Mouse (Mus musculus) CH12.LX (cell line): ENCODE results near the gene Agtr1a. TPM values are rescaled to one million over a fixed set of nuclear protein-coding genes. Genes with fewer than 3 reads are reported as not detected.

Source experiments
- DNase-seq: peaks from one replicate; pipeline ENCODE4 v3.0.0-alpha.2; 2013; ENCODE audit errors: extremely low read depth
- H3K27ac ChIP-seq: 2 replicates; pipeline ENCODE4 v1.5.1; 2012; ENCODE audit warnings: low read depth, mild to moderate bottlenecking, control low read depth, moderate library complexity; ENCODE audit not compliant: insufficient read depth
- H3K27me3 ChIP-seq: replicated peaks from 2 replicates; pipeline ENCODE3; 2012; ENCODE audit warnings: inconsistent platforms
- H3K36me3 ChIP-seq, 2 experiments: replicated peaks in 1 of 2; 2 replicates each; pipeline versions ENCODE3 to v1.6.1; 2012; ENCODE audit warnings: inconsistent platforms in 1 of 2, low read length in 1 of 2, mild to moderate bottlenecking in 1 of 2, mixed read lengths in 1 of 2, moderate library complexity in 1 of 2; ENCODE audit not compliant: control insufficient read depth in 1 of 2, insufficient read depth in 1 of 2
- H3K4me1 ChIP-seq, 2 experiments: 2 replicates each; pipeline ENCODE4 v1.6.1; 2012; ENCODE audit warnings: inconsistent platforms in 1 of 2, moderate library complexity in 1 of 2; ENCODE audit not compliant: insufficient read depth in 2 of 2, control insufficient read depth in 1 of 2
- H3K4me2 ChIP-seq: 2 replicates; pipeline ENCODE4 v1.6.1; 2012; ENCODE audit warnings: low read depth, mild to moderate bottlenecking, control low read depth; ENCODE audit not compliant: poor library complexity, insufficient read depth, severe bottlenecking
- H3K4me3 ChIP-seq, 3 experiments: fragments of 150-350 bp in 1 of 3; sonication (generic) in 1 of 3; replicated peaks in 1 of 3; 2 replicates each; pipeline versions ENCODE3 to v1.5.1; 2011 to 2012; ENCODE audit warnings: low read depth in 2 of 3, low read length in 2 of 3, mild to moderate bottlenecking in 2 of 3, moderate library complexity in 2 of 3, control low read depth in 1 of 3, improper control_type of control experiment in 1 of 3, inconsistent platforms in 1 of 3, mixed read lengths in 1 of 3; ENCODE audit not compliant: poor library complexity in 1 of 3
- H3K79me2 ChIP-seq: replicated peaks from 2 replicates; pipeline ENCODE4 v1.6.1; 2012; ENCODE audit warnings: mild to moderate bottlenecking, moderate library complexity; ENCODE audit not compliant: control insufficient read depth, poor library complexity, insufficient read depth, severe bottlenecking; ENCODE audit errors: extremely low read depth
- H3K9ac ChIP-seq: 2 replicates; pipeline ENCODE4 v1.6.1; 2012; ENCODE audit warnings: low read depth, mild to moderate bottlenecking, control low read depth, moderate library complexity; ENCODE audit not compliant: insufficient read depth
- H3K9me3 ChIP-seq: replicated peaks from 2 replicates; pipeline ENCODE3; 2012; ENCODE audit warnings: low read length, inconsistent platforms, mixed read lengths
- BHLHE40 ChIP-seq: IDR thresholded peaks from 2 replicates; pipeline ENCODE4 v1.6.1; 2011; ENCODE audit warnings: mild to moderate bottlenecking, low read depth, low read length, improper control_type of control experiment
- CHD1 ChIP-seq: IDR thresholded peaks from 2 replicates; pipeline ENCODE4 v1.6.1; 2012; ENCODE audit warnings: low read depth, low read length, improper control_type of control experiment, inconsistent platforms
- CTCF ChIP-seq, 2 experiments: IDR thresholded peaks in 1 of 2; conservative IDR thresholded peaks in 1 of 2; 2 replicates each; pipeline ENCODE4 v1.5.1; 2011 to 2012; ENCODE audit warnings: low read depth in 2 of 2, low read length in 2 of 2, improper control_type of control experiment in 1 of 2, inconsistent platforms in 1 of 2, mild to moderate bottlenecking in 1 of 2, moderate library complexity in 1 of 2
- E2F4 ChIP-seq: IDR thresholded peaks from 2 replicates; pipeline ENCODE4 v1.6.1; 2011; ENCODE audit warnings: low read depth, low read length, improper control_type of control experiment; ENCODE audit not compliant: insufficient replicate concordance
- ELF1 ChIP-seq: IDR thresholded peaks from 2 replicates; pipeline ENCODE4 v1.6.1; 2014; ENCODE audit warnings: low read depth, mild to moderate bottlenecking, inconsistent platforms, low read length, improper control_type of control experiment
- ETS1 ChIP-seq: conservative IDR thresholded peaks from 2 replicates; pipeline ENCODE4 v1.6.1; 2012; ENCODE audit warnings: low read depth, mild to moderate bottlenecking, inconsistent platforms, low read length, improper control_type of control experiment, moderate library complexity
- GABPA ChIP-seq: IDR thresholded peaks from 2 replicates; pipeline ENCODE4 v1.6.1; 2012; ENCODE audit warnings: low read depth, low read length, improper control_type of control experiment, inconsistent platforms; ENCODE audit not compliant: insufficient replicate concordance
- HCFC1 ChIP-seq: IDR thresholded peaks from 2 replicates; pipeline ENCODE4 v1.6.1; 2012; ENCODE audit warnings: low read depth, mild to moderate bottlenecking, inconsistent platforms, low read length, improper control_type of control experiment
- IRF4 ChIP-seq: IDR thresholded peaks from 2 replicates; pipeline ENCODE4 v1.6.1; 2014; ENCODE audit warnings: low read depth, mild to moderate bottlenecking, inconsistent platforms, low read length, improper control_type of control experiment
- JUN ChIP-seq: IDR thresholded peaks from 2 replicates; pipeline ENCODE4 v1.6.1; 2011; ENCODE audit warnings: low read depth, mild to moderate bottlenecking, low read length, improper control_type of control experiment, moderate library complexity; ENCODE audit not compliant: insufficient read depth
- JUND ChIP-seq: conservative IDR thresholded peaks from 2 replicates; pipeline ENCODE4 v1.6.1; 2011; ENCODE audit warnings: low read depth, low read length, improper control_type of control experiment
- MAX ChIP-seq: IDR thresholded peaks from 2 replicates; pipeline ENCODE4 v1.6.1; 2011; ENCODE audit warnings: low read length, improper control_type of control experiment
- MAZ ChIP-seq: IDR thresholded peaks from 2 replicates; pipeline ENCODE4 v1.6.1; 2012; ENCODE audit warnings: low read depth, mild to moderate bottlenecking, inconsistent platforms, low read length, improper control_type of control experiment, moderate library complexity
- MEF2A ChIP-seq: IDR thresholded peaks from 2 replicates; pipeline ENCODE4 v1.6.1; 2014; ENCODE audit warnings: low read depth, mild to moderate bottlenecking, inconsistent platforms, low read length, improper control_type of control experiment, borderline replicate concordance
- NELFE ChIP-seq: IDR thresholded peaks from 2 replicates; pipeline ENCODE4 v1.6.1; 2011; ENCODE audit warnings: low read depth, low read length, improper control_type of control experiment
- PAX5 ChIP-seq: IDR thresholded peaks from 2 replicates; pipeline ENCODE4 v1.6.1; 2012; ENCODE audit warnings: low read length, inconsistent platforms, mixed read lengths
- POLR2A ChIP-seq: IDR thresholded peaks from 2 replicates; pipeline ENCODE4 v1.6.1; 2011; ENCODE audit warnings: low read depth, mild to moderate bottlenecking, improper control_type of control experiment, low read length
- RCOR1 ChIP-seq: conservative IDR thresholded peaks from 2 replicates; pipeline ENCODE4 v1.6.1; 2012; ENCODE audit warnings: low read depth, mild to moderate bottlenecking, inconsistent platforms, low read length, improper control_type of control experiment
- SIN3A ChIP-seq: IDR thresholded peaks from 2 replicates; pipeline ENCODE4 v1.6.1; 2012; ENCODE audit warnings: low read length, improper control_type of control experiment, inconsistent platforms
- TCF12 ChIP-seq: IDR thresholded peaks from 2 replicates; pipeline ENCODE4 v1.6.1; 2014; ENCODE audit warnings: low read depth, mild to moderate bottlenecking, inconsistent platforms, low read length, improper control_type of control experiment
- USF1 ChIP-seq: IDR thresholded peaks from 2 replicates; pipeline ENCODE4 v1.6.1; 2014; ENCODE audit warnings: low read depth, mild to moderate bottlenecking, inconsistent platforms, low read length, improper control_type of control experiment
- ZC3H11A ChIP-seq: IDR thresholded peaks from 2 replicates; pipeline ENCODE4 v1.6.1; 2012; ENCODE audit warnings: low read depth, mild to moderate bottlenecking, inconsistent platforms, low read length, improper control_type of control experiment
- ZMIZ1 ChIP-seq: IDR thresholded peaks from 2 replicates; pipeline ENCODE4 v1.6.1; 2012; ENCODE audit warnings: low read depth, mild to moderate bottlenecking, inconsistent platforms, low read length, improper control_type of control experiment
- ZNF384 ChIP-seq: IDR thresholded peaks from 2 replicates; pipeline ENCODE4 v1.6.1; 2012; ENCODE audit warnings: low read depth, low read length, improper control_type of control experiment, inconsistent platforms
- dilution Hi-C: fragments of 300-500 bp; cut with MboI; formaldehyde crosslinking; loops from 2 replicates; pipeline ENCODE4 v1.14.3; 2020; ENCODE audit warnings: low sequenced_read_pairs; ENCODE audit not compliant: extremely low pct_unique_long_range_greater_than_20kb, extremely low pct_ligation_motif_present
- in situ Hi-C: fragments of 300-500 bp; cut with MboI; formaldehyde crosslinking; loops from 3 replicates; pipeline ENCODE4 v1.14.3; 2019; ENCODE audit warnings: low sequenced_read_pairs, low pct_ligation_motif_present, low pct_unique_long_range_greater_than_20kb, mixed read lengths
- polyA plus RNA-seq: library from polyadenylated mRNA; unstranded; fragments of >175 nt; gene quantifications from 2 replicates; pipeline ENCODE4 v1.2.1, GENCODE M21; 2012; ENCODE audit warnings: low read depth; ENCODE audit not compliant: insufficient read length
- total RNA-seq, 2 experiments: library from RNA; depleted of rRNA; stranded (reverse); fragments of 300-350 nt in 1 of 2; fragments of >200 nt in 1 of 2; gene quantifications; 2 replicates each; pipeline ENCODE4 v1.2.3; 2012 to 2014

The Agtr1a gene
- total and polyA plus RNA-seq, 3 experiments, result not detected

- H3K4me3 ChIP-seq, result no peak overlapping the region
- no peaks in the 10 kb centered on the region for H3K27me3 ChIP-seq
- no peaks in the 10 kb centered on the region for H3K79me2 ChIP-seq
- dilution Hi-C loops (no loop called here), in situ Hi-C loops (no loop called here)
- H3K4me2 ChIP-seq, result no peak overlapping the region
- no peak overlapping the region for H3K9ac ChIP-seq
- peaks cover 8 to 47% of the 10 kb centered on the region in 2 experiments; a peak in 3 of 4 replicates for H3K4me1 ChIP-seq
- no peaks in the 10 kb centered on the region for H3K9me3 ChIP-seq
- no peaks in the 10 kb centered on the region for H3K36me3 ChIP-seq
- DNase-seq, result no peak
- no peak for TF ChIP-seq ELF1
- TF ChIP-seq MAZ, result no peak
- TF ChIP-seq RCOR1, result no peak
- no peak for TF ChIP-seq JUND
- TF ChIP-seq ZC3H11A, result no peak
- TF ChIP-seq JUN, result no peak
- TF ChIP-seq MAX, result no peak
- TF ChIP-seq TCF12, result no peak
- TF ChIP-seq USF1, result no peak
- TF ChIP-seq NELFE, result no peak
- no peak for TF ChIP-seq SIN3A
- no peak for TF ChIP-seq POLR2A
- TF ChIP-seq ZNF384, result no peak
- TF ChIP-seq E2F4, result no peak
- TF ChIP-seq CHD1, result no peak
- TF ChIP-seq PAX5, result no peak
- TF ChIP-seq BHLHE40, result no peak
- TF ChIP-seq HCFC1, result no peak
- no peak for TF ChIP-seq ZMIZ1
- no peak for TF ChIP-seq CTCF (conservative IDR thresholded peaks at IDR 0.05 in 1 of 2, IDR thresholded peaks at IDR 0.05 in 1 of 2; ENCODE audit: low read depth in 2 of 2, low read length in 2 of 2)
- H3K27ac ChIP-seq, result no peak overlapping the region
Measured at GRCm38 (mm10) chr13:30361002-30361401, 24.8 kb downstream of the Agtr1a start.

- dilution Hi-C loops, result no loop called here
- in situ Hi-C loops, result no loop called here
- Histone ChIP-seq H3K4me1 (peaks cover 8 to 47% of the 10 kb centered on the region in 2 experiments; a peak in 3 of 4 replicates), H3K27me3 (no peaks in the 10 kb centered on the region), H3K27ac (no peak overlapping the region), H3K4me3 (no peak overlapping the region), H3K9me3 (no peaks in the 10 kb centered on the region), H3K36me3 (no peaks in the 10 kb centered on the region), H3K79me2 (no peaks in the 10 kb centered on the region), H3K9ac (no peak overlapping the region), H3K4me2 (no peak overlapping the region)
- no peak for TF ChIP-seq ETS1
- no peak for TF ChIP-seq SIN3A
- TF ChIP-seq IRF4, result no peak
- TF ChIP-seq JUN, result no peak
- no peak for TF ChIP-seq HCFC1
- no peak for TF ChIP-seq MEF2A
- no peak for TF ChIP-seq GABPA
- no peak for TF ChIP-seq NELFE
- DNase-seq, result no peak
Measured at GRCm38 (mm10) chr13:30362048-30362447, 25.8 kb downstream of the Agtr1a start.
